Mouse (Mus musculus): Measurements from ENCODE around the gene Jmjd4. TPM values are rescaled to one million over a fixed set of nuclear protein-coding genes. Genes with fewer than 3 reads are reported as not detected.

The Jmjd4 gene
- polyA plus RNA-seq (2014; fragmentation: Nextera tagmentation; extraction: Ambion mirVana): 14.7 and 15.3 TPM in 2 replicates

DNA sequence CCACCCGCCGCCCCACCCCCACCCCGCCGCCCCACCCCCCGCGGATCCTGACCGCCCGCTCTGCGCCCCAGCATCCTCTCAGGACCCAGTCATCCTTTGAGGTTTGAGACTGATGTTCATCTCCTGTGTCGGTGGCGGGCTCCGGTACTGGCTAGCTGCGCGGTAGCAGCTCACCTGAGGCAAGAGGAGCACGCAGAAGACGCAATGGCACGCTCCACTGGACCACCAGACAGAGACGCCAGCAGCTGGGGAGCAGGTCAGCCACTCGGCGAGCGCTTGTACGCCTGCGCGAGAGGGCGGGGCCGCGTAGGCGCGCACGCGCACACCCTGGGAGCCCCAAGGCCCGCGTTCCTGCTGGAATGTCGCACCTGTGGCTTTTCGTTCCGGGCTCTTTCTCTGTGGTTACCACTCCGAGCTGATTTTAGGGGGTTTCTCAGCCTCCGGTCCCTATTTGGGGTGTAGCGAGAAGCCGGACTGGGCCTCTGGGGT lies at the start of gene Jmjd4:
TSS of gene Jmjd4 (plus strand) at position 305 of the 489 bp plus-strand sequence.
- peak; percentile 90 for ATAC-seq (ENCODE audit: insufficient read depth, low FRiP score, low TSS enrichment)
- Histone ChIP-seq H3K9me3 (ENCODE audit: control insufficient read depth, low read length) (no peaks in the 10 kb centered on the region), H3K27me3 (ENCODE audit: control insufficient read depth, insufficient read depth, low read length) (no peaks in the 10 kb centered on the region), H3K4me2 (ENCODE audit: low read depth) (peak within 1 kb of the TSS; percentile 97), H3K4me3 (ENCODE audit: low read depth, low read length) (peak within 1 kb of the TSS; percentile 85), H3K36me3 (ENCODE audit: control insufficient read depth, insufficient read depth, low read length) (peaks cover 4% of the 10 kb centered on the region), H3K9ac (ENCODE audit: low read length) (peak within 1 kb of the TSS; percentile 70), H3K27ac (ENCODE audit: low read depth, low read length) (no peak within 1 kb of the TSS), H3K4me1 (ENCODE audit: control insufficient read depth, insufficient read depth, low read length) (peaks cover 7% of the 10 kb centered on the region)
- peak; percentile 92 for DNase-seq (ENCODE audit: low spot score)
- WGBS: under 1% methylated on average over 28 of the region's 40 CpGs

DNA sequence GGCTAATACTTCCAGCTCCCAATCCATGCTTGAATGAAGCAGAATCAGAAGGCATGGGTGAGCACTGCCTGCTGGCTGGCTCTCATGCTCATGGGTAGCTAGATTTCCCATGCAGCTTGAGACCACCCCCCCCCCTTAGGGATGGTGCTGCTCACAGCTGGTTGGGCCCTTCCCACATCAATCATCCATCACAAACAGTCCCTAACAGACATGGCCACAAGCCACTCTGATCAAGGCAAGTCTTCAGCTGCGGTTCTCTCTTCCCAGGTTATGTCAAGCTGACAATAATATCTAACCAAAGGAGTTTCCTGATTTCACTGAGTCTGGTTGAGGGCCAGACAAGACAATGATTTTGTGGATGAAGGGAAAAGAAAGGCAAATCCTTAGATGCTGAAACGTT lies 49.0 kb upstream of the Jmjd4 start:
- Histone ChIP-seq H3K4me1 (ENCODE audit: control insufficient read depth, insufficient read depth, low read length) (no peaks in the 10 kb centered on the region), H3K4me3 (ENCODE audit: low read depth, low read length) (no peak overlapping the region), H3K9me3 (ENCODE audit: control insufficient read depth, low read length) (no peaks in the 10 kb centered on the region), H3K9ac (ENCODE audit: low read length) (no peak overlapping the region), H3K27me3 (ENCODE audit: control insufficient read depth, insufficient read depth, low read length) (no peaks in the 10 kb centered on the region), H3K36me3 (ENCODE audit: control insufficient read depth, insufficient read depth, low read length) (no peaks in the 10 kb centered on the region), H3K27ac (ENCODE audit: low read depth, low read length) (no peak overlapping the region), H3K4me2 (ENCODE audit: low read depth) (no peak overlapping the region)
- no peak for ATAC-seq (ENCODE audit: insufficient read depth, low FRiP score, low TSS enrichment)
- DNase-seq (ENCODE audit: low spot score): no peak
- 86% methylated on average over 2 of the region's 2 CpGs for WGBS

DNA sequence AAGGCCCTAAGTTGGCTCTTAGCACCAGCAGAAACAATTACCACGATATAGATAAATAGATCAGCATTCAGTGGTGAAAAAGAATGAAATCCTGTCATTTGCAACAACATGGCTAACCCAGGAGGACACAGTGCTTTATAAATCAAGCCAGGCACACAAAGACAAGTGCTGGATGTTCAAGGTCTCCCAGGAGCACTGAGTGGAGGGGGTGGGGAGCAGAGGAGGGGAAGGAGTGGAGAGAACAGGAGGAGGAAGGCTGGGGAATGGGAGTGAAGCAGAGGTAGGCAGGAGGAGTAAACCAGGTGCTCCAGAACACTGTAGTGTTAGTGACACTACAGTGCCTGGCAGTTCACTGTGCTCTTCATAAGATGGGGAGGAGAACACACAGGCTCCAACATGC lies 44.1 kb upstream of the Jmjd4 start:
- ATAC-seq (ENCODE audit: insufficient read depth, low FRiP score, low TSS enrichment) (no peak), DNase-seq (ENCODE audit: low spot score) (no peak)
- peaks cover 2% of the 10 kb centered on the region; the same call in 1 of the 2 replicates for H3K36me3 ChIP-seq (ENCODE audit: control insufficient read depth, insufficient read depth, low read length)
- no peaks in the 10 kb centered on the region for H3K4me1 ChIP-seq (ENCODE audit: control insufficient read depth, insufficient read depth, low read length)
- no peak overlapping the region for H3K27ac ChIP-seq (ENCODE audit: low read depth, low read length)
- H3K9ac ChIP-seq (ENCODE audit: low read length): no peak overlapping the region
- WGBS: 84% methylated on average over 1 of the region's 1 CpGs
- no peaks in the 10 kb centered on the region for H3K9me3 ChIP-seq (ENCODE audit: control insufficient read depth, low read length)
- H3K27me3 ChIP-seq (ENCODE audit: control insufficient read depth, insufficient read depth, low read length): no peaks in the 10 kb centered on the region
- H3K4me3 ChIP-seq (ENCODE audit: low read depth, low read length): no peak overlapping the region
- H3K4me2 ChIP-seq (ENCODE audit: low read depth): no peak overlapping the region

DNA sequence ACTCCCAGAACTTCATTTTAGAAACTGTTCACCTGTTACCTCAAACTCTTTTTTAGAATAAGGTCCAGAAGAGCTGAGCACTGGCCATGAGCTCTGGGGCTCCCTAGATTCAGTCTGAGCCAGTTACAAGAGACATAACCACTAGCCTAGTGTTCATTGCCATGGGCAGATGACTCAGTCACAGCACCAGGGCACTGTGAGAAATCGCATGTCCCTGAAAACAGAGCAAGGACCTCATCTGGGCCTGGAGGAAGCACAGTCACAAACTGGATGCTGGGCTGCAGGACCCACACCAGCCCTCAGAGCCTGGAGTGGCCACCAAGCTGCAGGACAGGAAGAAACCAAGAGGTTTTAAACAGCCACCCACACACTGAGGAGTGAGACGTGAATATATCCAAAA lies 39.0 kb upstream of the Jmjd4 start:
- Histone ChIP-seq H3K9ac (ENCODE audit: low read length) (no peak overlapping the region), H3K27me3 (ENCODE audit: control insufficient read depth, insufficient read depth, low read length) (no peaks in the 10 kb centered on the region), H3K9me3 (ENCODE audit: control insufficient read depth, low read length) (no peaks in the 10 kb centered on the region), H3K27ac (ENCODE audit: low read depth, low read length) (no peak overlapping the region), H3K4me2 (ENCODE audit: low read depth) (no peak overlapping the region), H3K4me3 (ENCODE audit: low read depth, low read length) (no peak overlapping the region), H3K4me1 (ENCODE audit: control insufficient read depth, insufficient read depth, low read length) (no peaks in the 10 kb centered on the region), H3K36me3 (ENCODE audit: control insufficient read depth, insufficient read depth, low read length) (peaks cover 4% of the 10 kb centered on the region; the same call in 1 of the 2 replicates)
- DNase-seq (ENCODE audit: low spot score): no peak
- 89% methylated on average over 2 of the region's 2 CpGs for WGBS
- no peak for ATAC-seq (ENCODE audit: insufficient read depth, low FRiP score, low TSS enrichment)

DNA sequence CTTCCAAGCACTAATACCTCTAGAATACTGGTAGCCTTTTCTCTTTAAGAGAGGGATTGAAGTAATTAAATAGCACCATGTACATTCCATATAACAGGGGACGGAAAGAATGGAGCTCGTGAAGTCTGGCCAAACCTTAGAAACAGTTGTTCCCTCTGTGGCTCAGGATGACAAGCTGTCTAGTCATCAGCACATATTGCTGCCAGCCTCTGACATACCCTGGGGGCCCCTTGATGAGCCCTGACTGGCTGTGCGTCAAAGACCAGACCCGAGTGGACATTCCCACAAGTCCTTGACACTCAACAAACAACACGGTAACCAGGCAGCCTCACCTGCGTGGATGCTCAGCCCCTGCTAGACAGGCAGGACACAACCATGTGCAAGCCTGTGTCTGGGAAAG lies 37.8 kb upstream of the Jmjd4 start:
- no peak overlapping the region for H3K4me3 ChIP-seq (ENCODE audit: low read depth, low read length)
- 87% methylated on average over 6 of the region's 6 CpGs for WGBS
- H3K9ac ChIP-seq (ENCODE audit: low read length): no peak overlapping the region
- H3K27ac ChIP-seq (ENCODE audit: low read depth, low read length): no peak overlapping the region
- H3K4me1 ChIP-seq (ENCODE audit: control insufficient read depth, insufficient read depth, low read length): no peaks in the 10 kb centered on the region
- H3K9me3 ChIP-seq (ENCODE audit: control insufficient read depth, low read length): no peaks in the 10 kb centered on the region
- DNase-seq (ENCODE audit: low spot score): no peak
- H3K27me3 ChIP-seq (ENCODE audit: control insufficient read depth, insufficient read depth, low read length): no peaks in the 10 kb centered on the region
- H3K4me2 ChIP-seq (ENCODE audit: low read depth): no peak overlapping the region
- 0 out of 2 replicates have a peak, but pooled peaks cover 2% of the 10 kb centered on the region for H3K36me3 ChIP-seq (ENCODE audit: control insufficient read depth, insufficient read depth, low read length)
- no peak for ATAC-seq (ENCODE audit: insufficient read depth, low FRiP score, low TSS enrichment)

DNA sequence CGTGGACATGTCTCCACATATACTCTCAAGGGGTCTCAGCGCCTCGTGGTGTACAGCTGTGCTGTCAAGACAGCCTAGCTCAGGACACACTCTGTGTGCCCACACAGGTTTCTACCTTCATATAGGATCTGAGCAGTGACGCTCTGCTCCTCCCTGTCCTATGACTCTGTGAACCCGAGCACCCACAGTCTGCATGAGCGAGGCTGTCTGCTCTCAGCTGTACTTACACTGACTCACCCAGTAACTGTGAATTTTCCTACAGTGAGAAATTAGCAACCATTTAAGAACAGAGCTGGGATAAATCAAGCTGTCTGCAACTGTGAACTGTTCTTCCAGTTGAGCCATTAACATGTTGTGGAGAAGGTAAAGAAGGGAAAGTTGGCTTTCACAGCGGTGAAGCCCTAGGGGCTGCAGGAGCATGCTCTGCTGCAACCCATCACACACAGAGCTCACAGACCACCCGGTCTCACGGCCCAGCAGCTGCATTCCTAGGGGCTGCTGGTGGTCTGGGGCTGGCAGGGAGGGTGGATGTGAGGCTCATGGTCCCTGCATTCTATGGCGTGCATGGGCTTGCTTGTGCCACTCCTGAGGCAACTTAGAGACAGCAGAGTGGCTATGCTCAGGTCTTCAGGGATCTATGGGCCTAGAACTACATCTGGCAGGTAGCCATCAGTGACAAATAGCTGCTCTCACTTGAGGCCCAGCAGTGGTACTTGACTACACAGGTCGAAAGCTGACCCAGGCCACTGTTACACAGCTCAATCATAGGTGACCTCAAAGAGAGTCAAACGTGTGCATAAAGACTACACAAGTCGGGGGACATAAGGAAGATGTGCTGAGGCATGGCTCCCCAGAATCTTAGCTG lies 36.6 kb upstream of the Jmjd4 start:
- no peak for ATAC-seq (ENCODE audit: insufficient read depth, low FRiP score, low TSS enrichment)
- H3K4me1 ChIP-seq (ENCODE audit: control insufficient read depth, insufficient read depth, low read length): no peaks in the 10 kb centered on the region
- DNase-seq (ENCODE audit: low spot score): no peak
- no peaks in the 10 kb centered on the region for H3K9me3 ChIP-seq (ENCODE audit: control insufficient read depth, low read length)
- 84% methylated on average over 13 of the region's 13 CpGs for WGBS
- H3K4me2 ChIP-seq (ENCODE audit: low read depth): no peak overlapping the region
- H3K9ac ChIP-seq (ENCODE audit: low read length): no peak overlapping the region
- no peaks in the 10 kb centered on the region for H3K27me3 ChIP-seq (ENCODE audit: control insufficient read depth, insufficient read depth, low read length)
- no peak overlapping the region for H3K4me3 ChIP-seq (ENCODE audit: low read depth, low read length)
- 0 out of 2 replicates have a peak, but pooled peaks cover 2% of the 10 kb centered on the region for H3K36me3 ChIP-seq (ENCODE audit: control insufficient read depth, insufficient read depth, low read length)
- H3K27ac ChIP-seq (ENCODE audit: low read depth, low read length): no peak overlapping the region

DNA sequence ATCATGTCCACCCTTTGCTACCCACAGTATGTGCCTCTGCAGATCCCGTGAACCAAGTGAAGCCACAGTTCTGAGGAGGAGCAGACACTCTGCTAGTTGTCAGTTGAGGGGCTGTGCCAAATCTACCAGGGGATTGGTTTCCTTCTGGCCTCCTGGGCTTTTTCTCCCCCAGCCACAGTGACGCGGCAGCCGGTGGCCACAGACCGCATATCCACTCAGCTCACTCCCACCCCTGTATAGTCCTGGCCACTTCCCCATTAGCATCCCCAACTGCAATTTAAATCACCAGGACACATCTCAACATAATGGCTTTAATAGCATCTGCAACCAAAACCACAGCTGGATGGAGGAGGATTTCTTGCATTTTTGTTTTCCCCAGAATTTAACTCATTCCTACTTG lies 31.1 kb upstream of the Jmjd4 start:
- DNase-seq (ENCODE audit: low spot score) (no peak), ATAC-seq (ENCODE audit: insufficient read depth, low FRiP score, low TSS enrichment) (no peak)
- H3K36me3 ChIP-seq (ENCODE audit: control insufficient read depth, insufficient read depth, low read length): peaks cover 5% of the 10 kb centered on the region; the same call in 1 of the 2 replicates
- 83% methylated on average over 5 of the region's 5 CpGs for WGBS
- H3K4me3 ChIP-seq (ENCODE audit: low read depth, low read length): no peak overlapping the region
- H3K9ac ChIP-seq (ENCODE audit: low read length): no peak overlapping the region
- no peak overlapping the region for H3K4me2 ChIP-seq (ENCODE audit: low read depth)
- no peak overlapping the region for H3K27ac ChIP-seq (ENCODE audit: low read depth, low read length)
- no peaks in the 10 kb centered on the region for H3K4me1 ChIP-seq (ENCODE audit: control insufficient read depth, insufficient read depth, low read length)
- H3K9me3 ChIP-seq (ENCODE audit: control insufficient read depth, low read length): no peaks in the 10 kb centered on the region
- no peaks in the 10 kb centered on the region for H3K27me3 ChIP-seq (ENCODE audit: control insufficient read depth, insufficient read depth, low read length)

DNA sequence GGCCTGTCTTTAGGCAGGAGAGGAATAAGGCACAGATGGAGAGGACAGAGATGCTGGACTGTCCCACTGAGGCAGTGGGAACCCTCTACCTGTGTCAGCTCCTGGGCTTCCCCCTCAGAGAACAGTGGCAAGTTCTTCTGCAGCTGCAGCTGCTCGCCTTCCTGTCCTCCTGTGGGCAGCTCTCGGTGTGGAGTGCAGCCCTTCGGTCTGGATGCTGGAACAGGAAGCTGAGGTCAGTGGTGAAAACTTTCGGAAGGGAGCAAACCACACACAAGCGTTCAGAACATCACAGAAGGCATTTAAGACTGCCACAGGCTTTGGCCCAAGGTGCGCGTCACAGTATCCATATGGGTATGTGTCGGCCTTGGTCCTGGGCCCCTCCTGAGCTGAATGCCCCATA lies 28.4 kb upstream of the Jmjd4 start:
- no peak overlapping the region for H3K4me3 ChIP-seq (ENCODE audit: low read depth, low read length)
- no peaks in the 10 kb centered on the region for H3K4me1 ChIP-seq (ENCODE audit: control insufficient read depth, insufficient read depth, low read length)
- H3K36me3 ChIP-seq (ENCODE audit: control insufficient read depth, insufficient read depth, low read length): peaks cover 2% of the 10 kb centered on the region; the same call in 1 of the 2 replicates
- WGBS: 90% methylated on average over 8 of the region's 8 CpGs
- ATAC-seq (ENCODE audit: insufficient read depth, low FRiP score, low TSS enrichment) (no peak), DNase-seq (ENCODE audit: low spot score) (no peak)
- H3K4me2 ChIP-seq (ENCODE audit: low read depth): no peak overlapping the region
- H3K9me3 ChIP-seq (ENCODE audit: control insufficient read depth, low read length): no peaks in the 10 kb centered on the region
- H3K9ac ChIP-seq (ENCODE audit: low read length): no peak overlapping the region
- no peak overlapping the region for H3K27ac ChIP-seq (ENCODE audit: low read depth, low read length)
- no peaks in the 10 kb centered on the region for H3K27me3 ChIP-seq (ENCODE audit: control insufficient read depth, insufficient read depth, low read length)

DNA sequence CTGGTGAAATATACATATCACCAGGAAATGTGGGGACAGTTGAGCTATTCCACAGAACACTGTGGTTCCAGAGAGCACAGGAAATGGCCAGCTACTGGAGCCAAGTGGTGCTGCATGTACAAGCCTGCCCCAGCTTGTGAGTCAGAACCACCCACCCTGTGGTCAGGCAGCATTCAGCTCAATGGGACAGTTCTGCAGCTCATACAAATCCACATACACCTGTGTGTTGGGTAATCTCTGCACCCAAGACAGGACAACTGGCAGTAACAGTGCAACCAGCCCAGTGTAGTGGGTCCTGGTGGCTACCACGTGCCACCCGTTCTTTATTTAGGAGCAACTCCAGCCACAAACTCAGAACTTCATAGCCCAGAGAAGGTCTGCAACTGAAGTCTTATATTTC lies 27.9 kb upstream of the Jmjd4 start:
- no peak overlapping the region for H3K4me2 ChIP-seq (ENCODE audit: low read depth)
- ATAC-seq (ENCODE audit: insufficient read depth, low FRiP score, low TSS enrichment) (no peak), DNase-seq (ENCODE audit: low spot score) (no peak)
- H3K9me3 ChIP-seq (ENCODE audit: control insufficient read depth, low read length): no peaks in the 10 kb centered on the region
- no peaks in the 10 kb centered on the region for H3K27me3 ChIP-seq (ENCODE audit: control insufficient read depth, insufficient read depth, low read length)
- no peaks in the 10 kb centered on the region for H3K4me1 ChIP-seq (ENCODE audit: control insufficient read depth, insufficient read depth, low read length)
- no peak overlapping the region for H3K9ac ChIP-seq (ENCODE audit: low read length)
- H3K36me3 ChIP-seq (ENCODE audit: control insufficient read depth, insufficient read depth, low read length): peaks cover 2% of the 10 kb centered on the region; the same call in 1 of the 2 replicates
- 87% methylated on average over 2 of the region's 2 CpGs for WGBS
- no peak overlapping the region for H3K4me3 ChIP-seq (ENCODE audit: low read depth, low read length)
- H3K27ac ChIP-seq (ENCODE audit: low read depth, low read length): no peak overlapping the region
